Mouse (Mus musculus) CH12.LX (cell line): ENCODE measurements around the gene Smyd3.

Source experiments
- CHD1 ChIP-seq: IDR thresholded peaks from 2 replicates; pipeline ENCODE4 v1.6.1; 2012; ENCODE audit warnings: low read depth, low read length, improper control_type of control experiment, inconsistent platforms
- CTCF ChIP-seq, 2 experiments: IDR thresholded peaks in 1 of 2; conservative IDR thresholded peaks in 1 of 2; 2 replicates each; pipeline ENCODE4 v1.5.1; 2011 to 2012; ENCODE audit warnings: low read depth in 2 of 2, low read length in 2 of 2, improper control_type of control experiment in 1 of 2, inconsistent platforms in 1 of 2, mild to moderate bottlenecking in 1 of 2, moderate library complexity in 1 of 2
- MAX ChIP-seq: IDR thresholded peaks from 2 replicates; pipeline ENCODE4 v1.6.1; 2011; ENCODE audit warnings: low read length, improper control_type of control experiment
- MEF2A ChIP-seq: IDR thresholded peaks from 2 replicates; pipeline ENCODE4 v1.6.1; 2014; ENCODE audit warnings: low read depth, mild to moderate bottlenecking, inconsistent platforms, low read length, improper control_type of control experiment, borderline replicate concordance
- POLR2A ChIP-seq: IDR thresholded peaks from 2 replicates; pipeline ENCODE4 v1.6.1; 2011; ENCODE audit warnings: low read depth, mild to moderate bottlenecking, improper control_type of control experiment, low read length
- TCF12 ChIP-seq: IDR thresholded peaks from 2 replicates; pipeline ENCODE4 v1.6.1; 2014; ENCODE audit warnings: low read depth, mild to moderate bottlenecking, inconsistent platforms, low read length, improper control_type of control experiment
- USF2 ChIP-seq: conservative IDR thresholded peaks from 2 replicates; pipeline ENCODE4 v1.6.1; 2011; ENCODE audit warnings: low read depth, low read length, improper control_type of control experiment
- ZNF384 ChIP-seq: IDR thresholded peaks from 2 replicates; pipeline ENCODE4 v1.6.1; 2012; ENCODE audit warnings: low read depth, low read length, improper control_type of control experiment, inconsistent platforms

DNA sequence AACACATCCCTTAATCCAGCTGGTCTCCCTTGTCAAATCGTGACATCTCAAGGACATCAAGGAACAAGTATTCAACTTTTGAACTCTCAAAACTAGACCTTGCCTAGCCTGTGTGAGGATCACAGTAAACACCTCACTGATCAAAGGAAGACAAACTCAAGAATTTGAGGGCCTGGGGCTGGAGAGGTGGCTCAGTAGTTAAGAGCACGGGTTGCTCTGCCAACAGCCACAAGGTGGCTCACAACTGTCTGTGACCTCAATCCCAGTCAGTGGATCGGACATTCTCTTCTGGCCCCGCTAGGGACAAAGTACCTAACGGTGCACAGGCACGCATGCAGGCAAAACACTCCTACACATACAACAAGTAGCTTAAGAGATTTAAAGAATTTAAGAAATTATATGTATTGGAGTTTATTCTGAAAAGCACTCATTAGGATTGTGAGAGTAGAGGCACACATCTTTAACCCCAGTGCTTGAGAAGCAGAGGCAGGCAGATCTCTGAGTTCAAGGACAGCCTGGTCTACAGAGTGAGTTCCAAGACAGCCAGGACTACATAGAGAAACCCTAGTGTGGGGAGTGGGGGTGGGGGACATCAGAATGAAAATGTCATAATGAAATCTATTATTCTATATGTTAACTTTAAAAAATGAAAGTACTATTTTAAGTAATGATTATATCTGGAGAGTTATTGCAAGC is 41.2 kb downstream of the Smyd3 start:
- peak in 1 of 2 experiments; percentile 46; a peak in 2 of 4 replicates for TF ChIP-seq CTCF (conservative IDR thresholded peaks at IDR 0.05 in 1 of 2, IDR thresholded peaks at IDR 0.05 in 1 of 2; ENCODE audit: low read depth in 2 of 2, low read length in 2 of 2)
- no peak for TF ChIP-seq TCF12
- no peak for TF ChIP-seq POLR2A
- no peak for TF ChIP-seq MEF2A
- TF ChIP-seq ZNF384 = no peak
- no peak for TF ChIP-seq MAX
- no peak for TF ChIP-seq CHD1
- TF ChIP-seq USF2 = no peak
